Mouse (Mus musculus) kidney, embryonic 14.5 days (tissue): Measurements from ENCODE around the gene Zhx3. TPM values are rescaled to one million over a fixed set of nuclear protein-coding genes. Genes with fewer than 3 reads are reported as not detected.
A peak's percentile ranks its signal among the peaks of the same experiment; 100 is the strongest.

ENCODE experiments used
- ATAC-seq: fragments of 200-750 bp; cut with Nextera tagmentation; 2 replicates; pipeline ENCODE4 v1.8.0; 2017; ENCODE audit warnings: moderate number of reproducible peaks, mild to moderate bottlenecking, moderate TSS enrichment, moderate library complexity; ENCODE audit not compliant: low FRiP score, low TSS enrichment
- H3K27ac ChIP-seq: fragments of 300-500 bp; sonication (generic); 2 replicates; pipeline ENCODE4 v1.5.1; 2014; ENCODE audit warnings: low read depth, mild to moderate bottlenecking, low read length, moderate library complexity, mixed read lengths
- H3K27me3 ChIP-seq: fragments of 300-500 bp; sonication (generic); 2 replicates; pipeline ENCODE4 v1.6.1; 2014; ENCODE audit warnings: mild to moderate bottlenecking, low read length; ENCODE audit not compliant: control insufficient read depth, insufficient read depth
- H3K36me3 ChIP-seq: fragments of 300-500 bp; sonication (generic); 2 replicates; pipeline ENCODE4 v1.6.1; 2014; ENCODE audit warnings: low read length, mixed read lengths; ENCODE audit not compliant: control insufficient read depth, insufficient read depth
- H3K4me1 ChIP-seq: fragments of 300-500 bp; sonication (generic); 2 replicates; pipeline ENCODE4 v1.6.1; 2014; ENCODE audit warnings: low read length, mixed read lengths; ENCODE audit not compliant: control insufficient read depth, insufficient read depth
- H3K4me2 ChIP-seq: fragments of 300-500 bp; sonication (generic); replicated peaks from 2 replicates; pipeline ENCODE4 v1.6.1; 2014; ENCODE audit warnings: low read depth, mild to moderate bottlenecking, low read length
- H3K4me3 ChIP-seq: fragments of 300-500 bp; sonication (generic); 2 replicates; pipeline ENCODE4 v1.5.1; 2014; ENCODE audit warnings: mild to moderate bottlenecking, low read length
- H3K9ac ChIP-seq: fragments of 300-500 bp; sonication (generic); 2 replicates; pipeline ENCODE4 v1.6.1; 2014; ENCODE audit warnings: low read depth, mild to moderate bottlenecking, low read length, moderate library complexity
- H3K9me3 ChIP-seq: fragments of 300-500 bp; sonication (generic); 2 replicates; pipeline ENCODE4 v1.6.1; 2016; ENCODE audit warnings: low read length; ENCODE audit not compliant: control insufficient read depth
- whole genome bisulfite sequencing: fragments of 180-500 bp; shearing (Covaris S2); extraction: QIAGEN DNeasy Blood & Tissue Kit; methylation state at CpG from one replicate; pipeline ENCODE4 v1.1.7; 2014; 5-methylcytosine and 5-hydroxymethylcytosine counted together
- polyA plus RNA-seq: library from polyadenylated mRNA; unstranded; fragments of >200 nt; fragmentation: Nextera tagmentation; extraction: Ambion mirVana; gene quantifications from 2 replicates; pipeline ENCODE4 v1.2.1, GENCODE M21; 2014

Zhx3 gene
- polyA plus RNA-seq, 1 experiment from 2014 or later = 10.2 TPM

DNA sequence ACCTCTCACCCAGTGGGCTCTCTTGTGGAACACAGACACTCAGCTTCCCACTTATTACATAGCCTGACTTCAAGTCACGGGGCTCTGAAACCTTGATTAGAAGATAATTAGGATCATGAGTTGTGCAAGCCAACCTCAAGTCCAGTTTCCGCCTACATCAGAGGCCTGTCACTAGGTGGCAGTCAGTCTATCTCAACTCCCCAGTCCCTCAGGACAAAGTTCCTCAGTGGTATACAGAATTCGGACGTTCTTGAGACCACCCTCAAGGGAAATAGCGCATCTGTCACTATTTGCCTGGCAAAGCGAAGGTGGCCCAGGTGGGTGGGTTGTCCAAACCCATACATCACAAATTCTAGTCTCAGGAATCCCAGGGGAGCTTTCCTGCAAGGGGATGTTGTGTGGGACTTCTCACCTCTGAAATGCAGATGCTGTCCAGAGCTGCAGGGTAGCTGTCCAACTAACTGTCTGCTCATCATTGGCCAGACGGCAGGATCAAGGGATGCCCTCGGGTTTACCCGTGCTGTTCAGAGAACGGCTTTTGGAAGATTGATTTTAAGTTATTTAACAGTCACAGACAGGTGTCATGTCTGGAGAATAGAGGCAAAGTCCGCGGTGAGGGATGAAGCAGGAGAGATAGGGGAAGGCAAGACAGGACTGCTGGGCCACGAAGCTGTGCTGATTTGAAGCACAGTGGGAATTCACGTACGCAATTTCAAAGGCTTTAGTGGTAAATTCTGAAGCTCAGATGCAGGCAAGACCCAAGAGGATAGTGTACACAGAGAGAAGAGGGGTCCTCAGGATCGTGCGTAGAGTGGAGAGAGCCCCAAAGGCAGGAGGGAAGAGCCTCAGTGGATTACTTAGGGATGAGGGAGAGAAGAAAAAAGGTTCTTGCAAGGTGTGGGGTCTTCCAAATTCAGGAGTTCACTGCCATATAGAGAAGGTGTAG, 142.7 kb downstream of the Zhx3 start:
- Histone ChIP-seq H3K9me3 (no peaks in the 10 kb centered on the region), H3K4me2 (peak overlapping the region; percentile 91), H3K9ac (no peak overlapping the region; the same call in 1 of the 2 replicates), H3K4me3 (peak overlapping the region; percentile 72), H3K27ac (no peak overlapping the region), H3K4me1 (peaks cover 27% of the 10 kb centered on the region), H3K36me3 (peaks cover 11% of the 10 kb centered on the region; the same call in 1 of the 2 replicates), H3K27me3 (no peaks in the 10 kb centered on the region)
- WGBS = 27% methylated on average over 17 of the region's 17 CpGs
- ATAC-seq = no peak

DNA sequence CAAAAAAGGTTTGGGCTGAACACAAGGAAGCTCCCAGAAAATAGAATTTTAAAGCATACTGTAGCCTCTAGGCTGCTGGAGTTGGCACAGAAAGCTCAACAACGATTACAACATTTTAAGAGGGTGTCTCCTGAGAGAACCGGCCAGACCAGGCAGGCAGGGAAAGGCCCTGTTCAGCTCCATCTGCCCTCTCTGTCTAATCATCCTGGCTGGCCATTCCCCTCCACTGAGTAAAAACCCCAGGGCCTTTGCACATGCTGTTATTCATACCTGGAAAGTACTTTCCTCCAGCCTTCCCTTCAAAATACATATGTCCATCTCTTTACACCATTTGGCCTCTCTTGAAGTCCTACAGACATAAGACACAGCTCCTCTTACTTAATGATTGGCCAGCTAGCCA, 143.4 kb downstream of the Zhx3 start:
- H3K27ac ChIP-seq = no peak overlapping the region
- no peak overlapping the region for H3K4me2 ChIP-seq
- H3K36me3 ChIP-seq = peaks cover 10% of the 10 kb centered on the region; the same call in 1 of the 2 replicates
- H3K4me3 ChIP-seq = no peak overlapping the region
- ATAC-seq = no peak
- WGBS = 83% methylated on average over 2 of the region's 2 CpGs
- no peaks in the 10 kb centered on the region for H3K27me3 ChIP-seq
- no peak overlapping the region for H3K9ac ChIP-seq
- no peaks in the 10 kb centered on the region for H3K9me3 ChIP-seq
- H3K4me1 ChIP-seq = peaks cover 21% of the 10 kb centered on the region

DNA sequence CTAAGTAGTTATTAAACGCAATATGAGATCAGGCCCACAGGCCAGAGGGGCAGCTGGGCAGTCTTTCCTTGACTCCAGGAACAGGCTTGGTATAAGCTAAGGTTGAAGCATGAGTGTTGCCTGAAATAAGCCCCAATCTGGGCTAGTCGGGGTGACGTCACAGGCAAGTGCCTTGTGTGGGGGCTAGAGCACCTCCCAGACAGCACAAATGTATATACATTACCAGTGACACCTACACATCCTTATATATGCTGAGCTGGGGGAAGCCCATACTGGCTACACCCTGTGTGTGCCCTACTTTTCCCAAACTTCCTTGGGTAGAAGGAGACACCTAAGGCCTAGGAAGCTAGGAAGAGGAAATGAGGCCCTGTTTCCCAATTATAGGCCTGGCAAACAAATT, 143.8 kb downstream of the Zhx3 start:
- ATAC-seq = no peak
- H3K27me3 ChIP-seq = no peaks in the 10 kb centered on the region
- no peak overlapping the region for H3K4me2 ChIP-seq
- H3K36me3 ChIP-seq = peaks cover 10% of the 10 kb centered on the region; the same call in 1 of the 2 replicates
- H3K4me1 ChIP-seq = peaks cover 16% of the 10 kb centered on the region
- H3K27ac ChIP-seq = no peak overlapping the region
- H3K4me3 ChIP-seq = no peak overlapping the region
- no peak overlapping the region for H3K9ac ChIP-seq
- H3K9me3 ChIP-seq = no peaks in the 10 kb centered on the region
- 91% methylated on average over 3 of the region's 3 CpGs for WGBS

- Histone ChIP-seq H3K27ac (no peak overlapping the region), H3K4me1 (no peaks in the 10 kb centered on the region; the same call in 1 of the 2 replicates), H3K4me2 (no peak overlapping the region), H3K9me3 (no peaks in the 10 kb centered on the region), H3K9ac (no peak overlapping the region), H3K36me3 (peaks cover 34% of the 10 kb centered on the region), H3K27me3 (no peaks in the 10 kb centered on the region), H3K4me3 (no peak overlapping the region)
- WGBS = 86% methylated on average over 6 of the region's 6 CpGs
- no peak for ATAC-seq
These were observed 146.6 kb downstream of the Zhx3 start for GRCm38 (mm10) chr2:160725877-160726864.

- ATAC-seq = no peak
- Histone ChIP-seq H3K36me3 (peaks cover 49% of the 10 kb centered on the region), H3K27ac (no peak overlapping the region), H3K27me3 (no peaks in the 10 kb centered on the region), H3K4me3 (no peak overlapping the region), H3K4me2 (no peak overlapping the region), H3K4me1 (no peaks in the 10 kb centered on the region), H3K9ac (no peak overlapping the region), H3K9me3 (no peaks in the 10 kb centered on the region)
- 75% methylated on average over 5 of the region's 5 CpGs for WGBS
These were observed 148.3 kb downstream of the Zhx3 start for GRCm38 (mm10) chr2:160724536-160724935.

DNA sequence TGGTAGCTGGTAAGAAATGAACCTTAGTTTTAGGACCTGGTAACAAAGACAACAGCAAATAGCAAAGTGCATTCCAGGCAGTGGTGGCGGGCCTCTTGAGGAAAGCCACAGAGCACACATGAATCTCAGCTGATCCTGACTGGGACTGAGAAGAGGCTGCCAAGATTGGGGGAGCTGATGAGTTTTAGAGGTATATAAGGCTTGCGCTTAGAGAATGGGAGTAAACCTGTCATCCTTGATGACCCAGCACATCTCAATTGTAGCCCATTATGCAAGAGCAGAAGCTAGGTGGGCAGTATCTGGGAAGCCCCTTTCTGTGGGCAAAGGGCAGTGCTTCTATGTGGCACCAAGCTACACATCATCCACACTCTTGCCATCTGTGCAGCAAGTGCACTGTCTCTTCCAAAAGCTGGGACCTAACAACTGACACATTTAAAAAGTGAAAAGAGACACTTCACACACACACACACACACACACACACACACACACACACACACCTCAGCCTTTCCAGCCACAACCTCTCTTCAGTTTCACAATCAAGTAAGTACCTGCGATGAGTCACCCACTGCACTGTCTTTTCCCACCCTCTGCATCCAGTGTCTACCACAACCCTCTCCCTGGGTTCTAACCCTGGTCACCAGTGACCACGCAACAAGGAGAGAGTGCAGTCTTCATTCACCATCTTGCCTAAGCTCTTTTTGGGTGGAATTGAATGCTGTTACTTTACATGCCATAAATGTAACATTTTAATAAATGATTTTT, 149.0 kb downstream of the Zhx3 start:
- Histone ChIP-seq H3K4me3 (no peak overlapping the region), H3K36me3 (peaks cover 57% of the 10 kb centered on the region), H3K27ac (no peak overlapping the region), H3K4me2 (no peak overlapping the region), H3K9me3 (no peaks in the 10 kb centered on the region), H3K4me1 (no peaks in the 10 kb centered on the region), H3K9ac (no peak overlapping the region), H3K27me3 (no peaks in the 10 kb centered on the region)
- WGBS = 92% methylated on average over 4 of the region's 4 CpGs
- ATAC-seq = no peak

DNA sequence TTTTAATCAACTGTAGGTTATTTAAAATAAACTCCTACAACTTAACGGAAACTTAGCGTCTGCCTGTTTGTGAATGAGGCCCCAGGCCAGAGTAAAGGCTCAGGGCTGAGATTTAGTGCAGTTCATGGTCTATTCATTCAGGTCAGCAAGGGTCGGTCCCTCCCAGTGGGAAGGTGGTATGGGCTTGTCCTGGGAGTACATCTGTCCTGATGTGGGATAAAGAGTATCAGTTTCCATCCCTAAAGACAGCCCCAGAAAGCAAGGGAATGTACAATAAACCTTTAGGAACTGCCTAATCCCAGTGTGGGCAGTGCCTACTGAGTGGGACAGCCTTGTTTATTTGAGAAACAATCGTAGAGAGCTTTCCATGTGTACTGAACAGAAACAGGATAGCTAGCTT, 150.1 kb downstream of the Zhx3 start:
- Histone ChIP-seq H3K4me3 (no peak overlapping the region), H3K9ac (no peak overlapping the region), H3K27ac (no peak overlapping the region), H3K27me3 (no peaks in the 10 kb centered on the region), H3K9me3 (no peaks in the 10 kb centered on the region), H3K4me2 (no peak overlapping the region), H3K36me3 (peaks cover 66% of the 10 kb centered on the region), H3K4me1 (no peaks in the 10 kb centered on the region)
- WGBS = 30% methylated on average over 4 of the region's 4 CpGs
- ATAC-seq = peak; percentile 77

DNA sequence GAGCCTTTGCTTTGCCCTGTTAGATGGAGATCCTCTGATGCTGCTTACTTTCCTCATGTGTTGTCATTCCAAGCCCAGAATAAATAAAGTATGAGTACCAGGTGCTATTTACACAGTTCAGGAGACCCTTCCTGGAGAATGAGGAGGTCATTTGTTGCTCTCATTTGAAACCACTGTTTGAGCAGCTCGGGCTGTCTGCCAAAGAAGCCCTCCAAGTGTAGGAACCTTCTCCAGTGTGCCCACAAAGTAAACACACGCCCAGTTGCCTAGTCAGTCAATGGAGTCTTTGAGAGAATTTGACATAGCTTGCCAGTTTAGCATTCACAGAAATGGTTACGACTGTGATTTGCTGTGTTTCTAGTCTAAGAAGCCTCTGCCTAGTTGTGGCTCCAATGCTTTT, 154.0 kb downstream of the Zhx3 start:
- H3K27me3 ChIP-seq = no peaks in the 10 kb centered on the region
- no peak overlapping the region for H3K4me3 ChIP-seq
- 93% methylated on average over 3 of the region's 3 CpGs for WGBS
- H3K27ac ChIP-seq = no peak overlapping the region
- no peaks in the 10 kb centered on the region for H3K9me3 ChIP-seq
- no peak for ATAC-seq
- no peak overlapping the region for H3K4me2 ChIP-seq
- H3K36me3 ChIP-seq = peaks cover 92% of the 10 kb centered on the region
- H3K4me1 ChIP-seq = no peaks in the 10 kb centered on the region
- H3K9ac ChIP-seq = no peak overlapping the region
